Mouse (Mus musculus) forebrain, embryonic 14.5 days (tissue): Measurements from ENCODE around the gene Cpd. TPM values are rescaled to one million over a fixed set of nuclear protein-coding genes. Genes with fewer than 3 reads are reported as not detected.

Experiments
- ATAC-seq: fragments of 200-750 bp; cut with Nextera tagmentation; 2 replicates; pipeline ENCODE4 v1.8.0; 2017; ENCODE audit warnings: mild to moderate bottlenecking, moderate library complexity
- DNase-seq: peaks from one replicate; pipeline ENCODE4 v3.0.0-alpha.2; 2015; ENCODE audit warnings: low spot score
- H3K27ac ChIP-seq: fragments of 300-500 bp; sonication (generic); 2 replicates; pipeline ENCODE4 v1.5.1; 2014; ENCODE audit warnings: low read depth, mild to moderate bottlenecking, control low read depth, low read length, moderate library complexity
- H3K27me3 ChIP-seq: fragments of 300-500 bp; sonication (generic); replicated peaks from 2 replicates; pipeline ENCODE4 v1.6.1; 2014; ENCODE audit warnings: low read length, control low read depth, mixed read lengths; ENCODE audit not compliant: control insufficient read depth, insufficient read depth
- H3K36me3 ChIP-seq: fragments of 300-500 bp; sonication (generic); 2 replicates; pipeline ENCODE4 v1.6.1; 2014; ENCODE audit warnings: low read length, control low read depth; ENCODE audit not compliant: control insufficient read depth, insufficient read depth
- H3K4me1 ChIP-seq: fragments of 300-500 bp; sonication (generic); 2 replicates; pipeline ENCODE4 v1.6.1; 2014; ENCODE audit warnings: antibody characterized with exemption, low read length, control low read depth; ENCODE audit not compliant: control insufficient read depth, insufficient read depth
- H3K4me2 ChIP-seq: fragments of 300-500 bp; sonication (generic); 2 replicates; pipeline ENCODE4 v1.6.1; 2014; ENCODE audit warnings: mild to moderate bottlenecking, control low read depth, low read length
- H3K4me3 ChIP-seq: fragments of 300-500 bp; sonication (generic); 2 replicates; pipeline ENCODE4 v1.5.1; 2014; ENCODE audit warnings: low read depth, low read length, control low read depth
- H3K9ac ChIP-seq: fragments of 300-500 bp; sonication (generic); 2 replicates; pipeline ENCODE4 v1.6.1; 2014; ENCODE audit warnings: mild to moderate bottlenecking, low read length, control low read depth, moderate library complexity
- H3K9me3 ChIP-seq: fragments of 300-500 bp; sonication (generic); replicated peaks from 2 replicates; pipeline ENCODE4 v1.6.1; 2016; ENCODE audit warnings: low read length, control low read depth, mixed read lengths; ENCODE audit not compliant: control insufficient read depth
- WGBS: fragments of 180-500 bp; shearing (Covaris S2); extraction: QIAGEN DNeasy Blood & Tissue Kit; methylation state at CpG from one replicate; pipeline ENCODE4 v1.1.7; 2014; 5-methylcytosine and 5-hydroxymethylcytosine counted together
- polyA plus RNA-seq: library from polyadenylated mRNA; unstranded; fragments of >200 nt; fragmentation: Nextera tagmentation; extraction: Ambion mirVana; gene quantifications from 2 replicates; pipeline ENCODE4 v1.2.1, GENCODE M21; 2014

Gene Cpd
- polyA plus RNA-seq, 1 experiment from 2014 or later, result 8.0 TPM

- Histone ChIP-seq H3K9ac (no peak overlapping the region), H3K4me1 (no peaks in the 10 kb centered on the region), H3K4me2 (no peak overlapping the region), H3K4me3 (no peak overlapping the region), H3K36me3 (peaks cover 58% of the 10 kb centered on the region), H3K27ac (no peak overlapping the region), H3K9me3 (no peaks in the 10 kb centered on the region), H3K27me3 (no peaks in the 10 kb centered on the region)
- ATAC-seq (no peak), DNase-seq (peak; percentile 77)
- WGBS, result 69% methylated on average over 7 of the region's 7 CpGs
Measured at GRCm38 (mm10) chr11:76744550-76744949, 102.3 kb downstream of the Cpd start.

GRCm38 (mm10) chr11:76742511-76742910, 104.3 kb downstream of the Cpd start:
- Histone ChIP-seq H3K4me1 (no peaks in the 10 kb centered on the region), H3K27ac (no peak overlapping the region), H3K27me3 (no peaks in the 10 kb centered on the region), H3K4me3 (no peak overlapping the region), H3K36me3 (peaks cover 44% of the 10 kb centered on the region), H3K9ac (no peak overlapping the region), H3K9me3 (no peaks in the 10 kb centered on the region), H3K4me2 (no peak overlapping the region)
- 96% methylated on average over 7 of the region's 7 CpGs for WGBS
- DNase-seq (no peak), ATAC-seq (no peak)

GRCm38 (mm10) chr11:76739125-76739524, 107.7 kb downstream of the Cpd start:
- Histone ChIP-seq H3K9ac (no peak overlapping the region), H3K4me3 (no peak overlapping the region), H3K4me2 (no peak overlapping the region), H3K36me3 (peaks cover 49% of the 10 kb centered on the region), H3K27me3 (no peaks in the 10 kb centered on the region), H3K4me1 (no peaks in the 10 kb centered on the region), H3K27ac (no peak overlapping the region), H3K9me3 (no peaks in the 10 kb centered on the region)
- DNase-seq (peak; percentile 26), ATAC-seq (no peak)
- WGBS, result 71% methylated on average over 6 of the region's 6 CpGs

- Histone ChIP-seq H3K9me3 (no peaks in the 10 kb centered on the region), H3K36me3 (peaks cover 54% of the 10 kb centered on the region), H3K27ac (no peak overlapping the region), H3K4me3 (no peak overlapping the region), H3K4me2 (no peak overlapping the region), H3K9ac (no peak overlapping the region), H3K4me1 (no peaks in the 10 kb centered on the region), H3K27me3 (no peaks in the 10 kb centered on the region)
- 83% methylated on average over 4 of the region's 4 CpGs for WGBS
- ATAC-seq, result no peak
- no peak for DNase-seq
Measured at GRCm38 (mm10) chr11:76735753-76736324, 111.0 kb downstream of the Cpd start.

GRCm38 (mm10) chr11:76734560-76734959, 112.3 kb downstream of the Cpd start:
- Histone ChIP-seq H3K9me3 (no peaks in the 10 kb centered on the region), H3K36me3 (peaks cover 59% of the 10 kb centered on the region), H3K9ac (no peak overlapping the region), H3K4me1 (no peaks in the 10 kb centered on the region), H3K4me2 (no peak overlapping the region), H3K27me3 (no peaks in the 10 kb centered on the region), H3K4me3 (no peak overlapping the region), H3K27ac (no peak overlapping the region)
- ATAC-seq, result no peak
- 76% methylated on average over 3 of the region's 3 CpGs for WGBS
- DNase-seq, result no peak

GRCm38 (mm10) chr11:76730650-76731049, 116.2 kb downstream of the Cpd start:
- no peaks in the 10 kb centered on the region for H3K27me3 ChIP-seq
- peaks cover 62% of the 10 kb centered on the region for H3K36me3 ChIP-seq
- no peak overlapping the region for H3K27ac ChIP-seq
- 88% methylated on average over 3 of the region's 3 CpGs for WGBS
- no peaks in the 10 kb centered on the region for H3K4me1 ChIP-seq
- DNase-seq, result no peak
- H3K9ac ChIP-seq, result no peak overlapping the region
- H3K4me2 ChIP-seq, result no peak overlapping the region
- no peak for ATAC-seq
- no peaks in the 10 kb centered on the region for H3K9me3 ChIP-seq
- no peak overlapping the region for H3K4me3 ChIP-seq

Other genes with a start within 250 kb of the Cpd start
- 88.8 and 105 TPM in 2 replicates for gene Abr, start 224.7 kb downstream of the Cpd start, polyA plus RNA-seq
- 0.47 and 0.48 TPM in 2 replicates for gene Bhlha9, start 174.5 kb downstream of the Cpd start, polyA plus RNA-seq
- 0.23 and 0.31 TPM in 2 replicates for gene Trarg1, start 167.2 kb downstream of the Cpd start, polyA plus RNA-seq
- 39.4 and 41.5 TPM in 2 replicates for gene Gosr1, start 83.4 kb downstream of the Cpd start, polyA plus RNA-seq
- gene Tmigd1, start 55.1 kb upstream of the Cpd start, polyA plus RNA-seq, result not detected in 2 replicates
- gene Blmh, start 77.8 kb upstream of the Cpd start, polyA plus RNA-seq, result 110 and 119 TPM in 2 replicates
- gene Slc6a4, start 151.6 kb upstream of the Cpd start, polyA plus RNA-seq, result 0.10 and 0.46 TPM in 2 replicates
- gene Nsrp1, start 231.4 kb upstream of the Cpd start, polyA plus RNA-seq, result 38.7 and 51.0 TPM in 2 replicates